Mouse (Mus musculus) brown adipose tissue, adult 24 weeks (tissue): ENCODE results near the gene Kif19a. TPM values are rescaled to one million over a fixed set of nuclear protein-coding genes. Genes with fewer than 3 reads are reported as not detected.

Source experiments
- H3K27ac ChIP-seq: fragments of 200-500 bp; replicated peaks from 2 replicates; pipeline ENCODE4 v1.5.1; 2012; ENCODE audit warnings: low read depth, mild to moderate bottlenecking, low read length
- H3K4me1 ChIP-seq: fragments of 200-500 bp; 2 replicates; pipeline ENCODE4 v1.6.1; 2012; ENCODE audit warnings: low read length, mixed read lengths; ENCODE audit not compliant: control insufficient read depth, insufficient read depth, insufficient read length
- H3K4me3 ChIP-seq: fragments of 200-500 bp; 2 replicates; pipeline ENCODE4 v1.5.1; 2012; ENCODE audit warnings: low read depth, mild to moderate bottlenecking, low read length, moderate library complexity; ENCODE audit not compliant: insufficient read depth
- polyA plus RNA-seq: library from polyadenylated mRNA; stranded (reverse); fragments of >200 nt; gene quantifications from 2 replicates; pipeline ENCODE4 v1.2.4, GENCODE M21; 2012; ENCODE audit not compliant: missing spikeins, insufficient read depth, insufficient read length

The Kif19a gene
- polyA plus RNA-seq, 1 experiment = 0.99 TPM

GRCm38 (mm10) chr11:114791351-114791889 is 26.2 kb downstream of the Kif19a start:
- Histone ChIP-seq H3K27ac (no peak overlapping the region), H3K4me1 (no peaks in the 10 kb centered on the region), H3K4me3 (peak overlapping the region; percentile 39)

- Histone ChIP-seq H3K4me3 (peak overlapping the region; percentile 39), H3K27ac (no peak overlapping the region), H3K4me1 (no peaks in the 10 kb centered on the region)
Observed at GRCm38 (mm10) chr11:114791891-114792411, 26.8 kb downstream of the Kif19a start.

GRCm38 (mm10) chr11:114792931-114793494 is 27.8 kb downstream of the Kif19a start:
- Histone ChIP-seq H3K27ac (no peak overlapping the region), H3K4me1 (no peaks in the 10 kb centered on the region), H3K4me3 (no peak overlapping the region)

- no peak overlapping the region for H3K4me3 ChIP-seq
- no peak overlapping the region for H3K27ac ChIP-seq
- no peaks in the 10 kb centered on the region for H3K4me1 ChIP-seq
Observed at GRCm38 (mm10) chr11:114793868-114794545, 28.8 kb downstream of the Kif19a start.

- Histone ChIP-seq H3K4me1 (no peaks in the 10 kb centered on the region), H3K27ac (no peak overlapping the region), H3K4me3 (no peak overlapping the region)
Observed at GRCm38 (mm10) chr11:114794691-114795090, 29.5 kb downstream of the Kif19a start.

- H3K4me1 ChIP-seq = no peaks in the 10 kb centered on the region
- peak overlapping the region; percentile 34; the same call in 1 of the 2 replicates for H3K4me3 ChIP-seq
- H3K27ac ChIP-seq = no peak overlapping the region
Observed at GRCm38 (mm10) chr11:114795231-114795746, 30.1 kb downstream of the Kif19a start.

- Histone ChIP-seq H3K4me1 (no peaks in the 10 kb centered on the region), H3K4me3 (peak within 1 kb of the TSS; percentile 34; the same call in 1 of the 2 replicates), H3K27ac (no peak within 1 kb of the TSS)
Observed at GRCm38 (mm10) chr11:114795848-114796322, 30.7 kb downstream of the Kif19a start, which contains the start of gene Btbd17. TSS of gene Btbd17 (minus strand) at chr11:114795945.

- Histone ChIP-seq H3K4me3 (no peak overlapping the region), H3K4me1 (no peaks in the 10 kb centered on the region), H3K27ac (no peak overlapping the region)
Observed at GRCm38 (mm10) chr11:114797176-114797575, 32.0 kb downstream of the Kif19a start.

- H3K27ac ChIP-seq = no peak overlapping the region
Observed at GRCm38 (mm10) chr11:114797981-114798380, 32.8 kb downstream of the Kif19a start.

GRCm38 (mm10) chr11:114798624-114799023 is 33.4 kb downstream of the Kif19a start, which contains the start of gene Gpr142:
TSS of gene Gpr142 (plus strand) at chr11:114798924.
- H3K4me3 ChIP-seq = no peak within 1 kb of the TSS
- no peaks in the 10 kb centered on the region for H3K4me1 ChIP-seq
- no peak within 1 kb of the TSS for H3K27ac ChIP-seq

More at GRCm38 (mm10) chr11:114797981-114798380, 32.8 kb downstream of the Kif19a start:
- H3K4me3 ChIP-seq = no peak overlapping the region
- H3K4me1 ChIP-seq = no peaks in the 10 kb centered on the region

- Histone ChIP-seq H3K4me3 (no peak overlapping the region), H3K27ac (no peak overlapping the region), H3K4me1 (no peaks in the 10 kb centered on the region)
Observed at GRCm38 (mm10) chr11:114801906-114802305, 36.7 kb downstream of the Kif19a start.

GRCm38 (mm10) chr11:114802540-114803267 is 37.5 kb downstream of the Kif19a start:
- no peaks in the 10 kb centered on the region for H3K4me1 ChIP-seq
- no peak overlapping the region for H3K4me3 ChIP-seq
- H3K27ac ChIP-seq = no peak overlapping the region

GRCm38 (mm10) chr11:114803990-114804389 is 38.8 kb downstream of the Kif19a start:
- no peaks in the 10 kb centered on the region for H3K4me1 ChIP-seq
- H3K27ac ChIP-seq = no peak overlapping the region
- H3K4me3 ChIP-seq = no peak overlapping the region

GRCm38 (mm10) chr11:114807025-114807424 is 41.8 kb downstream of the Kif19a start:
- Histone ChIP-seq H3K4me1 (no peaks in the 10 kb centered on the region), H3K27ac (no peak overlapping the region), H3K4me3 (no peak overlapping the region)
